Mouse (Mus musculus): ENCODE results near the gene Gipc2.

DNA sequence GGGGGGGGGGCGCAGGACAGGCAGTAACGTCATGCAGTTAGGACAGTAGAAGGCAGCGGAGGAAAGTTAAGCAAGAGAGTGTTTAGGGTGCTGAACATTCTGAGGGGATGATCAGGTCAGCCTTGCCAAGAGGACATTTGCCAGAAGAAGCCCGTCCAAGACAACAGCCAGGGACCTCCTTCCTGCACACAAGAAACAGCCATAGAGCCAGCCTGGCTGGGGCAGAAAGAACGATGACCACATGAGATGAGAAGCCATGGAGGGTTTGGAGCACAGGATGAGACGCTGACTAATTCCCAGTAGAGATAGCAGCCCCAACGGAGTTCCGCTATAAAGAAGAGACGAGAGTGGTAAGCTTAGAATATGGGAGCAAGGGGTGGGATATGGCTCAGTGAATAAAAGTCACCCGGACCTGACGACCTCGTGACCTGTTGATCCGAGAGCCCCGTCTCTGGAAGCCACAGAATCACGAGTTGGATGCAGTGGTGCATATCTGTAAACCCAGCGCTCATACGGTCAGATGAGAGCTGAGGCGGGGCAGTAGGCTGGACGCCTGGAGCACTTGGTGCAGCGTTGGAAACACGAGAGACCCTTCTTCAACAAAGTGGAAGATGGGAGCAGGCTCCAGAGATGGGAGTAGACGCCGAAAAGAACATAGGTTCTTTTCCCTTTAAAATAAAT, 9.1 kb downstream of the Gipc2 start:
- no peak for TF ChIP-seq CTCF (IDR thresholded peaks at IDR 0.05; ENCODE audit: insufficient read depth, low read length)
- no peak for TF ChIP-seq POLR2A (IDR thresholded peaks at IDR 0.05; ENCODE audit: borderline replicate concordance, extremely low read depth, low read depth, low read length)
